Mouse (Mus musculus) ES-Bruce4 (cell line): ENCODE data around the gene Ncapg.

ENCODE experiments used
- CTCF ChIP-seq: IDR thresholded peaks from one replicate; pipeline ENCODE4 v1.8.1; 2011; ENCODE audit warnings: low read depth, low read length
- EP300 ChIP-seq: IDR thresholded peaks from 2 replicates; pipeline ENCODE4 v1.6.1; 2011; ENCODE audit warnings: low read depth, low read length; ENCODE audit not compliant: insufficient read depth
- POLR2A ChIP-seq: IDR thresholded peaks from one replicate; pipeline ENCODE4 v1.8.1; 2011; ENCODE audit warnings: low read length; ENCODE audit not compliant: insufficient read depth

DNA sequence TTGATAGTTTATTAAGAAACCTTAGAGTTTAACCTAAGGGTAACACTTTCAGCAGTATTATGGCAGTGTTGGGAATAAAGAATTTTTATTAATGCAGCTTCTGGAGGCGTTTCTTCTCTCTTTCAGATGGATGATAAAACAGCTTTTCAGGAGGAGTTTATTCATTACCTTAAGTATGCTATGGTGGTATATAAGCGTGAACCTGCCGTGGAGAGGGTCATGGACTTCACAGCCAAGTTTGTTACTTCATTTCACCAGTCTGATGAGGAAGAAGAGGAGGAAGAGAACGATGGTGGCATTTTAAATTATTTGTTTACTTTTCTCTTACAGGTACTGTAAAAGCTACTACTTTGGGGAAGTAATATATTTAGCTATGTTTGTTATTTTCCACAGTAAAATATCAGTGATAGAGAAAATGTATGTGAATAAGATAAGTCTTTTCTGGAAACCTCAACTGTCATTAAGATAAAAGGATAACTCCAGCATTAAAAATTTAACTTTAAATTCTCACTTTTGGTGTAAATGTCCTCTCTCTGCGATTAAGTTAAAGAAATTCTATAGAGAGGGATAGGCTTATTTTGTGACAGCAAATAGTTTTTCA, 1.3 kb downstream of the Ncapg start:
- TF ChIP-seq POLR2A, result no peak
- no peak for TF ChIP-seq CTCF
- TF ChIP-seq EP300, result no peak
